Mouse (Mus musculus) c-Kit-positive CD71-positive TER-119-negative erythroid progenitor cells, embryonic 14.5 days (primary cell): ENCODE results near the gene Hmbs.
A peak's percentile ranks its signal among the peaks of the same experiment; 100 is the strongest.
"Not testable (repeated sequence)": the region's sequence is repeated elsewhere in the genome, so short reads cannot be mapped to it uniquely, and the experiment has no call there.

ENCODE experiments used
- DNase-seq: peaks from one replicate; pipeline ENCODE4 v3.0.0-alpha.2; 2013; ENCODE audit warnings: low read depth

Gene Hmbs

DNA sequence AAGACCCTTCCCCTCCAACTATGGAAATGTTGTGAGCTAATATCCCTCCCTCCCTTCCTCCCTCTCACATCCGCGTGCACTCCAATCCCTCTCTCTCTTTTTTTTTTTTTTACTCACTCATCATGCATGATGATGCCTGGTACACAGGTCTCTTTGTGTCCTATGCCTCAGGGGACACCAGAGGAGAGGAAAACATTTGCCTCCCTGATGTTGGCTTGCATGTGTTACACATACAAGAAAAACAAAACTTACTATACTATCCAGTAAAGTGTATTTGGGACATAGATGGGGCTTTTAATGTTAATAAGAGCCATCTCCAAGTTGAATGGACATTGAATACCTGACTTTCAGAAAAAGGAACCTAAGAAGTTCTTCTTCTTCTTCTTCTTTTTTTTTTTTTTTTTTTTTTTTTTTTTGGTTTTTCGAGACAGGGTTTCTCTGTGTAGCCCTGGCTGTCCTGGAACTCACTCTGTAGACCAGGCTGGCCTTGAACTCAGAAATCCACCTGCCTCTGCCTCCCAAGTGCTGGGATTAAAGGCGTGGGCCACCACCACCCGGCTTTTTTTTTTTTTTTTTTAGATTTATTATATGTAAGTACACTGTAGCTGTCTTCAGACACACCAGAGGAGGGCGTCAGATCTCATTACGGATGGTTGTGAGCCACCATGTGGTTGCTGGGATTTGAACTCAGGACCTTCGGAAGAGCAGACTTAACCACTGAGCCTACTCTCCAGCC, 18.8 kb downstream of the Hmbs start:
- not testable (repeated sequence) for DNase-seq

DNA sequence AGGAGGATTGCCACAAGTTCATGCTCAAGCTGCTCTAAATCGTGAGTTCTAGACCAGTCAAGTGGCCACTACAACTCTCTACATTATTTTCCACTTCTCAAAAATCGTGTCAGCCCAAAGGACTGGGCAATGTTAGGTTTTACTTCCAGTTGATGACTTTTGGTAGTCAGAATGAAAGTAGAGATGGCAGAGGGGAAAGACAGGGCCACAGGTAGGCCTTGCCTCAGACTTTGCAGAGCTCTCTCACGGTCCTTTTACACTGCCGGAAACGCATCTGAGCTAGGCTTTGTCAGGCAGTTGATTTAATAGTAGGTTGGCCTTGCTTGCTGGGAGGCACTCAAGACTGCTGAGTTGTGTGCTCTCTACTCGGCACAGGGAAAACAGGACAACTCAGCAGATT, 19.9 kb downstream of the Hmbs start:
- no peak for DNase-seq

DNA sequence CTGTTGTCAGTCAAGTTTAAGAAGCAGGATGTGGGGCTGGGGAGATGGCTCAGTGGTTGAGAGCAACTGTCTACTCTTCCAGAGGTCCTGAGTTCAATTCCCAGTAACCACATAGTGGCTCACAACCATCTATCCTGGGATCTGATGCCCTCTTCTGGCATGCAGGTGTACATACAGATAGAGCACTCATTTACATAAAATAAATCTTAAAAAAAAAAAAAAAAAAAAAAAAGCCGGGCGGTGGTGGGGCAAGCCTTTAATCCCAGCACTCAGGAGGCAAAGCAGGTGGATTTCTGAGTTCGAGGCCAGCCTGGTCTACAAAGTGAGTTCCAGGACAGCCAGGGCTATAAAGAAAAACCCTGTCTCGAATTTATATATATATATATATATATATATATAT, 20.4 kb downstream of the Hmbs start:
- DNase-seq = not testable (repeated sequence)

DNA sequence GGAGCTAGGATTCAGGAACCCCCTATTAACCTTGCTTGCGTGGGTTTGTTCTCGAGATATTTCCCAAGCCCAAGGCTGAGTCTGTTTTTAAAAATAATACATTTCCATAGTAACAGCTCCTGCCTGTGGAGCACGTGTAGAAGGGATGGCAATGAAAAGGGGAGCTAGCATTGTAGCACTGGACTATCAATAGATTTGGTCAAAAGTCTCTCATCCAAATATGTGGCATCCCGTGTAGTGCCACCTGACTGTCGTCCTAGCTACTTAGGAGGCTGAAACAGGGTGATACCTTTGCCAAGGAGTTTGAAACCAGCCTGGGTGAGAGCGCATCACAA, 23.3 kb downstream of the Hmbs start:
- no peak for DNase-seq

DNA sequence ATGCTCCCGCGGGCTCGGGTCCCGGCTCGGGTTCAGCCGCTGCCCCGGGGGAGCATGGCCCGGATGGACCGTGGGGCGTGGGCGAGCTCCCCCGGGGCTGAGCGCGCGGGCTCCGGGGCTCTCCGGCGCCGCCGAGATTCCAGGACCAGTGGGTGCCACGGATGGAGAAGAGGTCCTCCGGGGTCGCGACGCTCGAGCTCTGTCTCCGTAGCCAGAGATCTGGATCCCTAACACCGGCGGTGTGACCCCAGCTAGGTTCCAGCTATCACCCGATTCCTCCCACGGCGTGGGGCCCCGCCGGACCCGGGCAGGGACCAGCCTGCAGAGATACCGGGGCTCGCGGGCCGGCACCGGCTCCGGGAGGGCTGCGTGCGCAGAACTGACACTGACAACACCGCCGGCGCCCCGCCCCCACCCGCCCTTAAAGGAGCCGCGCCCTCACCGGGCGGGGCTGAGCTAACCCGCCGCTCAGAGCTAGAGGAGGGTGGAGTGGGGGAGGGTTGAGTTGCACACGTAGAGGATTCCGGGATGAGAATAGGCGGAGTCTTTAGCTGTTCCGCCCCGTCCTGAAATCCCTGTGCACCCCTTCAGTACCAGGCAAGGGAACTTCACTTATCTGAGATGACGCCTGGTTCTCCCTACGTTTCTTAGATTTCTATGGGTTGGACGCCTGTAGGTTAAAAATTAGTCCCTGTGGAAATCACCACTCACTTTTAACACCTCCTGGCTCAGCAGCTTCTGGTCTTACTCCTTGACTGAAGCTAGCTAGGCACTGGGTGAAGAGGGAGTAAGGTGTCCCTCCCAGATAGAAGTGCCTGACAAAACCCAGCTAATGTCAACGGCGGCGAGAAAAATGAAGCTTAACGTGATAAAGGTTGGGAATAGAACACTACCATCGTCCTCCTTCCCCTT, 23.9 kb downstream of the Hmbs start, which contains the start of gene C2cd2l:
Gene C2cd2l (minus strand): TSS at position 399 of the 912 bp plus-strand sequence.
- DNase-seq = peak; percentile 93

DNA sequence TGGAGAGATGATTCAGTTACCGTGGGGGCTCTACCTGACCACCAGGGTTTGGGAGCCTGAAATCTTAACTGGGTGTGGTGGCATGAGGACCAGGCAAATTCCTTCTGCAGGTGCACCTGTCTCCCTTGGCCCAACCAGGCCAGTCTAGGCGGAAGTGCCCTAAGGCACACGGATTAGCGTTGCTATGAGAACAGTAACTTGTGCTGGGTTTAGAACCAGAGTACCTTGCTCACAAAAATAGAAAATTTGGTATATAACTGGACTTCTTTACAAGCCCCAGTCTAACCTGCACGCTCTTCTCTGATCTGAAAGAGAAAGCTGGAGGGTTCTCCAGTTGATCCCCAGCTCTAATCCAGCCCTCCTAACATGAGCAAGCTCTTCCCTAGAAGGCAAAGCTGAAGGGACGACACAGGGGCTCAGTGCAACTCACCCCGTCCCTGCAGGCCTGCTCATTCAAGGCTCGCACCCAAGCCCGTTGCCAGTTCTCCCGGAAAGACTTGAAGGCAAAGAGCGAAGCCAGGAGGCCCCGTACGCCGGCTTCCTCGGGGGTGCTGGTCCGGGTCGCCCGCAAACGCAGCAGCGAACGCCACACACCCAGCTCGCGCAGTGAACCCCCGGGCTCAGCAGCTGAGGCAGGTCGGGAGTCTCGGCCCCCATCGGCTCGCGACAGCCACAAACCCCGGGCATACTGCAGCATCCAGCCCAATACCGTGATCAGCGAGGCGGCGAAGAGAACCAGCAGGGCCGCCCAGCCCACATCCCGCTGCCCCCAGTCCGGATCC, 24.7 kb downstream of the Hmbs start:
- DNase-seq = no peak

DNA sequence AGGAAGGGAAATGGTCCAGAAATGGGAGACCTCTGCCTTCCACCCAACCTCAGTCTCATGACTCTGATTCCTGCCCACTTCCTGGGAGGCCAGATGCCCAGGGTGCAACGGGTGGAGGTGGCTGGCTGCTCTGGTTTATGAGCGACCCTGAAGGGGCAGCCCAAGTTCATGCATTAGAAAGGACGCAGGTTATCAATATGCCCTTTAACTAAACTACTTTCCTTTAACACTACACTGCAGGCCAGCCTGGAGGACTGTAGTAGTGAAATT, 25.3 kb downstream of the Hmbs start:
- DNase-seq = no peak

DNA sequence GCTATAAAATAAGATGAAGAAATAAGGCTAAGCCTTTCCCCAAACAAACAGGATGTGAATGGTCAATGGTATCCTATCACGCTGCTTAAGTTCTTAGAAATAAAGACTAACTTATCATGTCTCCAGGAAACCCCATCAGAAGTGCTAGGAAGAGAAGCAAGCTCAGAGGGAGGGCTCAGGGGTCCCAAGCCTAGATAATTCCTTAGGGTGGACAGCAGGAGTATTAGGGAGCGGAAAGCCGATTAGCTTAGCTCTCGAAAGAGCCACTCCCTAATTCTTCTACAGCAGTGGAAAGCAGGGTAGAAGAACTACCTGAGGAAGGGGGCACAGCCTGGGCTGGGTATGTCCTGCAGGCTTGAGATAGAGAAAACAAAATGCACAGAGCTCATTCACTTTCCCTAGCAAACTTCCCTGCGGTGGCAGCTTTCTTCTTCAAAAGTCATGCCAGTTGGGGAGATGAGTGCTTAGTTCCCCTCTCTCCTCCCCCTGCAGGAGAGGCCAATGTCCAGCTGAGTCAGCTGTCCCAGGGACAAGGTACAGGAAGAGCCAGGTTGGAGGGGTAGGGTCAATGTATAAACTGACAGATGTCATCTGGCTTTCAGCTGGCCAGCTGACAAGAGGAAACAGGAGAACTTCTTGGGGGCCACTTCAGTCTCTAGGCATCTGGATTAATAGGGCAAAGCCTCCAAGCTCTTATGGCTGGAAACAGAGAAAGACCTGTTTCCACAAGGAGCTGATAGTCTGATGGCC, 25.8 kb downstream of the Hmbs start:
- DNase-seq = no peak

DNA sequence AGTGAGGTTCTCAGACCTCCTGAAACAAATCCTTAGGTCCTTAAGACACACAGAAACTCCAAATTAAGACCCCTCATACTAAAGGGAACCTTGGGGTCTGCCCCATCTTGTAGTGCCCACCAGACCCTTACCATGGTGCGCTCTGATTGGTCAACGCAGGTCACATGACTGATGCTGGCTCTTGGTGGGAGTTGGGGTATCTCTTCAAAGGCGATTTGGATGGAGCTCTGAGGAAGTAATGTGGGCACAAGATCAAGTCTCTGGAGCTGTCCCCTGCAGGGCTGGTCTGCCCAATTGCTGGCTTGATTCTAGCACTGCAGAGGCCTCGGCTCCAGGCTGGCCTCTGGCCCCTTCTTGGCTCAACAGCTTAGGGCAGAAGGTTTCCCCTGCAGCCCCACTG, 26.6 kb downstream of the Hmbs start:
- DNase-seq = no peak

DNA sequence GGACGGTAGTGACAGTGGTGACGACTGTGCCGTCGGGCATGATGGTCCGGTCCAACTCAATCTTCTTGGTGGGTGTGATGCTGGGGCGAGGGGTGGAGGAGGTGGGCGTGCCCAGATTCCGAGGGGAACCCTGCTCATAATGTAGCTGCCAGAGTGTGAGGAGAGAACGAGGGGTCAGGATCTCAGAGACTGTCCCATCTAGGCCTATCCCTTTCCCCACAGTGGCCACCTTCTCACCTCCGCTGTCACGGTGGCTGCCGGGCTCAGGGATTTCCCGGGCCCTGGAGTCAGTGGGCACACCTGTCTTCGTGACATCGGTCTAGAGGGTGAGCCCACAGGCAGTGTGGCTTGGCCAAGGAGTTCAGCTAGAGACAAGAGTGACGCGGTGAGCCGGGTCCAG, 29.1 kb downstream of the Hmbs start:
- DNase-seq = no peak

DNA sequence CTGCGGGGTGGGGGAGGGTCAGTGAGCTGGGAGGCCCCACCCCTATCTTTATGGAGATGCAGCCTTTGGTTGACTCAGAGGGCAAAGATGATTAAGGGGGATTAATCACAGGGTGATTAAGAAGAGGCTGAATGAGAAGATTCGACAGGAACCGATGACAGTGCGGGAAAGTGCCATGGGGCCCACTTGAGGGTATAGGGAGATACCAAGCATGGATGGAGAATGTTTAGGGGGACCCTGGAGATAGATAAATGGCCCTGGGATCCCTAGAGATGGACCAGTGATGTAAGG, 29.8 kb downstream of the Hmbs start:
- DNase-seq = no peak

DNA sequence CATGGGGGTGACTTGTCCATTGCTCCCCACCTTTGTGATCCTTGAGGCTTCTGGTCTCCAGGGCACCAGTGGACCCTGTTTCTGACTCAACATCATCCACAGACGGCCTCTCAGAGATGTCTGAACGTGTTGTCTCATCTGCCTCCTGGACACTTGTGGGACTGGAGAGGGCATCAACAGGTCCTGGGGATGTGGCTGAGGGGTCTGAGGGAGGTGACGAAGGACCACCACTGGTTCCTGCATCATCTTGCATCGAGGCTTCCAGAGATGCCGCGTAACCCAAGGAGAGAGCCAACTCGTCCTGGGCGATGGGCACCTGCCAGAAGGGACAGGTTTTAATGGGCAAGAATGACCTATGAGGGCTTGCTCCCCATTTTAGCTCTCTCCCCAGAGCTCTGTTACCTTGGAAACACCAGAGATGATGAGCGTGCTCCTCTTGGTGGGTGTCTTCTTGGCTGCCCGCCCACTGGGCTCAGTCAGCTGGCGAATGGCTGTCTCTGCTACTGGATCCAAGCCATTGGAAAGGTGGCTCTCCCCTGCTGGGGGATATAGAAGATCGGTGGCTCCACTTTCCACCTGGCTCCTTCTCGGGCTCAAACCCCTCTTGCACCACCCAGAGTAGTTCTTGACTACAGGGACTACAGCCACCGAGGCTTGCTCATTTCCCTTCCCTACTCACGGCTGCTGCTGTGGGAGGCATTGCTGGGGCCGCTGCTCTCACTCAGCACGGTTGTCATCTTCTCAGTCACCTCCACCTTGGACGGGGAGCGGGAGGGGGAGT, 30.4 kb downstream of the Hmbs start:
- no peak for DNase-seq

DNA sequence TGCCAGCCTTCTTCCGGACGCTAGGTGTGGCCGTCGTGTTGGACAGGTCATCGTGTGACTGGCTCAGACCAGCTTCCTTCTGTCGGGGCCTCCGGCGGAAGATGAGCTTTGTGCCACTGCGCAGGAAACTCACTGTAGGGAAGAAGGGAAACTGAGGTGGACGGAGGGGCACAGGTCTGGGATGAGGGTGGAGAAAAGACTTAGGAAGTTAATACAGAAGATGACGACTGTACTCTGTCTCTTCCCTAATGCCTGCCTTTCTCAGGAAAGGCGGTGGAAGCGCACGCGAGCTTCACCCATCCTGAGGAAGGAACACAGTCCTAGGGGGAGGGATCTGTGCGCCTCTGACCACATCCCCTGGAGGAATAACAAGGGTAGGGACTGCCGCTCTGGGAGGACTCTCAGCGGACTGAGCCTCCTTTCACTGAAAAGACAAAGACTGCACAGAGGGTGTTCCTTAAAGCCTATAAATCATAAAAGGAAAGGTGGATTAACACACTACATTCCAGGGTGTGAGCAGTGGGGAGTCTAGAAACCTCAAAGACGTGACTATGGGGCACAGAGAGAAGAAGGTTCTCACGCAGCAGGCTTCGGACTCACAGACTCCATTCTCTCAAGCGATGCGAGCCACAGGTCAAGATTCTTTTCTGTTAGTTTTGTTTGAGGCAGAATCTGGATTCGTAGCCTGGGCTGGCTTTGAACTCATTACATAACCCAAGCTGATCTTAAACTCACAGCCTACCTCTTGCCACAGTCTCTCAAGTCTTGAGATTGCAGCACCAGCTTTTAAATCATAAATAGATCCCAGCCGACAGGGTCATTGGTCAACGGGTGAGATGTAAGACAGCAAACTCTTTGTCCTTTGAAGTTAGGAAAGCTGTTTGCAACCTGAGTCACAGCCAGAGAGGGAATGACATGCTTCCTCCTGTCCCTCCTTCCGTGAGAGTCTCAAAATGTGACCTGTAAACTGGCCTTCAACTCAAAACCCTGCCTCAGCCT, 32.6 kb downstream of the Hmbs start:
- no peak for DNase-seq

DNA sequence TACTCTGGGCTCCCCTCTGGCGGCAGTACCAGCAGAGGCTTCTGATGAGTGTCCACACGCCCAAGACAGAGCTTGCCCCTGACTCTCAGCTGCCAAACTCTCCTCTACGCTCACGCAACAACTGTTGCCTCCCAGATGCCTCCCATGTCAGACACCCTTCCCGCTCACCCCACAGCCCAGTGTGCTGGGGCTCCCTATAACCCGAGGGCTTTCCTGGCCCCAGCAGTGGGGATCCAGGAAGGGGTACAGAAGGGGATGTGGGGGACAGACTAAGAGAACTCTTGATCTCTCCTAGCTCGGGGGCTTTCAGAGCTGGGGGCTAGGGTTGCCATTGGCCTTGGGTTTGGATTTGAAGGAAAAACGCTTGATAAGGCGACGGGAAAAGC, 33.3 kb downstream of the Hmbs start:
- no peak for DNase-seq

DNA sequence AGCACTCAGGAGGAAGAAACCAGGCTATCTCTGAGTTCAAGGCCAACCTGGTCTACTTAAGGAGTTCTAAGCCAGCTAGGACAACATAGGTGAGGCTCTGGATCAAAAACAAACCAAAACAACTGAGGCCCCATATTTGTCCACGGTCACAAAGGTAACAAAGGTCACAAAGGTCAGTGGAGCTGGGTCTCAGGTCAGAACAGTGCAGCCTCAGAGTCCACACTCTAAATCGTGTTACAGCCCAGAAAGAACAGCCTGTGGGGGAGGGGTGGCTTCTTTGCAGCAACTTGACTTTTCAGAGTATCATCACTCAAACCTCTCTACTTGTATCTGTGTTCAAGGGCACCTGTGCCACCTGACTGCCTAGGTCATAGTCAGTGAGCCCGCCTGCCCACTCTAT, 34.3 kb downstream of the Hmbs start:
- no peak for DNase-seq

DNA sequence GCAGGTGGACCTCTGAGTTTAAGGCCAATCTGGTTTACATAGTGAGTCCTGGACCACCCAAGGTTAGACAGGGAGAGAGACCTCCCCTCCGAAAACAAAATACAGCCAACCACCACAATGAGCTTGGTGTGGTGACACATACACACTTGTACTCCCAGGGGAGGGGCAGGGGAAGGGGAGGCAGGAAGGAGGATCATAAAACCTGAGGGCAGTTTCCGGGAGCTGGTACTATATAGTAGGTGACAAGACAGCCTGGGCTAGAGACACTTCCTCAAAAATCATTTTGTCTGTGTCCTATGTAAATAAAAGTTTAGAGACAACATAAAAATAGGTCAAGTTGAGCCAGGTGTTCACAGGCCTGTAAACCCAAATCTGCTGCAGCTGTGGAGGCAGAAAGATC, 36.8 kb downstream of the Hmbs start:
- DNase-seq = no peak

DNA sequence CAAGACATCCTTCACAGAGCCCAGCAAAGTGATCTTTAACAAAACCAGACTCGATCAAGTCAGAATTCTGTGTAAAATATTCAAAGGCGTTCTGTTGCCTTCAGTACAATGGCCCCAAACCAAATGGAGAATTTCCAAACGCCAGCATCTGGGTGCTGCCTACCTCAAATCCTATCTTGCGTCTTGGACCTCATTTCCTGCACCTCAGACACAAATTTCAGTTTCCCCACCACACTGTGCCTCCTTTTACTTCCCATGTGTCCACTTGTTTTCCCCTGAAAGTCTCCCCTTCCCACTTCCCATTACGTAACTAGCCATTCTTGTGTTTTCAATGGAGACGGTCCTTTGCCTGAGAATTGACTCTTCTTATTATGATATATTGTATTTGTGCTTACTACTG, 37.5 kb downstream of the Hmbs start:
- no peak for DNase-seq

DNA sequence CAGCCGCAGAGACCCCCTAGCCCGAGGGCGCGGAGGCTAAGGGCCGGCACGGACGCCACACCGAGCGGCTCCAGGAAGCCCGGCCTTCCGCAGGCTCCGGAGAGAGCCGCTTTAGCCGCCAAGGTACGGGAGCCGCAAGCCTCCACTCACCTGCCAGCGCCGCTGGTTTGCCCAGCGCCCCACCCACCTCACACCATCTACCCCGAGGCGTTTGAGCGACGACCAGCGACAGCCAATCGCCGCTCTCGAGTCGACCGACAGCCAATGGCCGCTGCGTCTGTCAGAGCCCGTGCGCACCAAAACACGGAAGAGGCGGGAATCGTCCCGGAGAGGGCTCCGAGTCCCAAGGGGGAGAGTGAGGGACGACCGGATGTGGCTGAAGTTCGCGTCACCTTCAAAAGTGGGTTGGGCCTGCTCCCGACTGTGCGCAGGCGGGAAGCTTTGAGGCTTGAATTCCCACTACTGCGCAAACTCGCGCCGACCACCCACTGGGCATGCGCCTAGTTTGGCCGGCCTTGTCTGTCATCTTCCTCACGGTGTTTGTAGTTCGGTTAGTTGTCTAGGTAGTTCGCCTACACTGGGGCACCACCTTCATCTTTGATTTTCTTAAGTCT, 38.5 kb downstream of the Hmbs start, which contains the start of gene Hinfp:
Gene Hinfp (minus strand): TSS at position 206 of the 614 bp plus-strand sequence.
- DNase-seq = peak; percentile 99

DNA sequence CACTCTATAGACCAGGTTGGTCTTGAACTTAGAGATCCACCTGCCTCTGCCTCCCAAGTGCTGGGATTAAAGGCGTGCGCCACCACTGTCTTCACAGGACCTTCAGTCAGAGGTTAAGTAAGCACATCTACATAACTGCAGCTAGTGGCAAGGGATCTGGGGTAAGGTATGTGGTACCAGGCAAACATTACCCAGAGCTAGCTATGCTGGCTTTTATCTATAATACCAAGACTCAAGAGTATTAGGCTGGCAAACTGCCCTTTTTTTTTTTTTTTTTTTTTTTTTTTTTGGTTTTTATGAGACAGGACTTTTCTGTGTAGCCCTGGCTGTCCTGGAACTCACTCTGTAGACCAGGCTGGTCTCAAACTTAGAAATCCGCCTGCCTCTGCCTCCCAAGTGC, 44.0 kb downstream of the Hmbs start:
- not testable (repeated sequence) for DNase-seq

DNA sequence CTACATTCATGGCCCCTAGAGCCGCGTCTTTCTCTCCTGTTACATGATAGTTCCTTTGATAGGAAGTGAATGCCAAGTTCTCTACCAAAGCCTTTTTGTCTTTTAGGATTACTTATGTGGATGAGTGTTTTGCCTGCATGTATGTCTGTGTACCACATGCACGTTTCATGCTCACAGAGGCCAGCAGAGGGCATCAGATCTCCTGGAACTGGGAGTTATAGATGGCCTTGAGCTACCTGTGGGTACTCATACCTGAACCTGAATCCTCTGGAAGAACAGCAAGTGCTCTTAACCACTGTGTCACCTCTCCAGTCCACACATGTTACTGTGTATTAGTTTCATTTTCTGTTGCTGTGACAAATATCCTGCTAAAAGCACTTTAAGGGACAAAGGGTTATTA, 51.5 kb downstream of the Hmbs start:
- DNase-seq = peak; percentile 44
